Mouse (Mus musculus) layer of hippocampus, adult 11-12 months (tissue): ENCODE measurements around the gene 5330417C22Rik.
A peak's percentile ranks its signal among the peaks of the same experiment; 100 is the strongest.

ENCODE experiments used
- DNase-seq: peaks from one replicate; pipeline ENCODE4 v3.0.0; 2022; ENCODE audit warnings: low spot score

Gene 5330417C22Rik

GRCm38 (mm10) chr3:108458380-108458779 lies 78.0 kb downstream of the 5330417C22Rik start:
- no peak for DNase-seq

- no peak for DNase-seq
Measured at GRCm38 (mm10) chr3:108454172-108454571, 82.2 kb downstream of the 5330417C22Rik start.

- no peak for DNase-seq
Measured at GRCm38 (mm10) chr3:108451969-108452368, 84.4 kb downstream of the 5330417C22Rik start.

GRCm38 (mm10) chr3:108445366-108445705 lies 91.0 kb downstream of the 5330417C22Rik start:
- no peak for DNase-seq

GRCm38 (mm10) chr3:108444698-108445365 lies 91.5 kb downstream of the 5330417C22Rik start, which contains the start of gene Sars:
Gene Sars, minus strand, starts transcription at chr3:108445209.
- peak; percentile 92 for DNase-seq

GRCm38 (mm10) chr3:108444029-108444428 lies 92.3 kb downstream of the 5330417C22Rik start:
- DNase-seq = no peak

- no peak for DNase-seq
Measured at GRCm38 (mm10) chr3:108436380-108436714, 100.0 kb downstream of the 5330417C22Rik start.

GRCm38 (mm10) chr3:108435701-108436379 lies 100.5 kb downstream of the 5330417C22Rik start:
- DNase-seq = no peak

GRCm38 (mm10) chr3:108433881-108434495 lies 102.3 kb downstream of the 5330417C22Rik start:
- DNase-seq = no peak

GRCm38 (mm10) chr3:108433188-108433880 lies 103.0 kb downstream of the 5330417C22Rik start:
- DNase-seq = no peak

GRCm38 (mm10) chr3:108432542-108433187 lies 103.7 kb downstream of the 5330417C22Rik start:
- no peak for DNase-seq

GRCm38 (mm10) chr3:108425624-108426018 lies 110.7 kb downstream of the 5330417C22Rik start:
- no peak for DNase-seq

GRCm38 (mm10) chr3:108424944-108425623 lies 111.3 kb downstream of the 5330417C22Rik start:
- DNase-seq = no peak

GRCm38 (mm10) chr3:108423844-108424801 lies 112.2 kb downstream of the 5330417C22Rik start:
- no peak for DNase-seq

- no peak for DNase-seq
Measured at GRCm38 (mm10) chr3:108423006-108423405, 113.3 kb downstream of the 5330417C22Rik start.

- peak; percentile 84 for DNase-seq
Measured at GRCm38 (mm10) chr3:108415831-108416223, 120.5 kb downstream of the 5330417C22Rik start.

- no peak for DNase-seq
Measured at GRCm38 (mm10) chr3:108414857-108415830, 121.2 kb downstream of the 5330417C22Rik start, which contains the start of gene Celsr2. Gene Celsr2, minus strand, starts transcription at chr3:108415552.

GRCm38 (mm10) chr3:108413634-108414360 lies 122.5 kb downstream of the 5330417C22Rik start:
- no peak for DNase-seq
